Mouse (Mus musculus): ENCODE data around the gene Acap1. TPM values are rescaled to one million over a fixed set of nuclear protein-coding genes. Genes with fewer than 3 reads are reported as not detected.

Acap1 gene
- polyA plus RNA-seq, 1 experiment from 2014 or later = 1.4 TPM

DNA sequence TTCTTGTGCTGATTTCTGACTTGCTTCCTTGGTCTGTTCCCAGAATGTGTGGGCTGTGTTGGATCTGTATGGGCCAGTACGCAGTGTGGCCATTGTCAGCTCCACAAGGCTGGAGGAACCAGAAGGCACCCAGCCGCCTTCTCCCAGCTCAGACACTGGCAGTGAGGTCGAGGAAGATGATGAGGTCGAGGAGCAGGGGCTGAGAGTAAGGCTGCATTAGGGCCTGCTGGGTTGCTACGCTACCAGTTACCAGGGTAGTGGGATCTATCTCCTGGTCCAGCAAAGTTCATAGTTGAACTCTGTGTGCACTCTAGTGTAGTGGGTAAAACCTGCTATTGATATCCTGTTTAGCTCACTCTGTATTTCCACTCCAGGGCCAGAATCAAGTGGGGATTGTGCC, 13.8 kb upstream of the Acap1 start:
- Histone ChIP-seq H3K4me3 (no peak overlapping the region), H3K4me1 (replicated peaks) (peaks cover 13% of the 10 kb centered on the region), H3K27me3 (ENCODE audit: insufficient read depth, poor library complexity, severe bottlenecking) (no peaks in the 10 kb centered on the region), H3K36me3 (peaks cover 95% of the 10 kb centered on the region), H3K27ac (no peak overlapping the region), H3K9me3 (no peaks in the 10 kb centered on the region)
- 91% methylated on average over 5 of the region's 5 CpGs for WGBS
- no peak for DNase-seq (ENCODE audit: low spot score)

DNA sequence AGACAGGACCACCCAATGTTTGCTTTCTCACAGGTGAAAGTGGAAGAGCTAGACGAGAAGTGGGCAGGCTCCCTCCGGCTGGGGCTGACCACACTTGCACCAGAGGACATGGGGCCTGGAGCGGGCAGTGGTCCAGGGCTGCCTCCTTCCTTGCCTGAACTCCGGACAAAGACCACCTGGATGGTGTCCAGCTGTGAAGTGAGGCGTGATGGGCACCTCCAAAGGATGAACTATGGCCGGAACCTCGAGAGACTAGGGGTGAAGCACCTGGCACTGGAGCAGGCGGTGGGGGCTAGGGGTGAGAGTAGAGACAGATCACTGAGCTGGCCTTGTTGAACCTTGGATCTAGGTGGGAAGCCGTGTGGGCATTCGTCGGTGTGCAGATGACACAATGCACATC, 13.3 kb upstream of the Acap1 start:
- Histone ChIP-seq H3K4me3 (no peak overlapping the region), H3K27ac (no peak overlapping the region), H3K36me3 (peaks cover 100% of the 10 kb centered on the region), H3K27me3 (ENCODE audit: insufficient read depth, poor library complexity, severe bottlenecking) (no peaks in the 10 kb centered on the region), H3K9me3 (no peaks in the 10 kb centered on the region), H3K4me1 (replicated peaks) (peaks cover 11% of the 10 kb centered on the region)
- no peak for DNase-seq (ENCODE audit: low spot score)
- WGBS = 94% methylated on average over 11 of the region's 11 CpGs

DNA sequence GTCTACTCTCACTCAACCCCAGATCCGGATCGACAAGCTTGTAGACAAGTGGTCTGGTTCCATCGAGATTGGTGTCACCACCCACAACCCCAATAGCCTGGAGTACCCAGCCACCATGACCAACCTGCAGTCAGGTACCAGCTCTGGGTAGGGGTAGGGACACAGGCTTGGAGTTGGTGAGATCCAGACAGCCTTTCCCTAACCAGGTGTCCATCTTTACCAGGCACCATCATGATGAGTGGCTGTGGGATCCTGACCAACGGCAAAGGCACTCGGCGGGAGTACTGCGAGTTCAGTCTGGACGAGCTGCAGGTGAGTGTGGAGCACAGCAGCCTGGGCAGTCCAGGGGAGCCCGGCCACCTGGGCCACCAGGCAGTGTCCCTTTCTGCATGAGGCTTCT, 9.0 kb upstream of the Acap1 start:
- Histone ChIP-seq H3K9me3 (no peaks in the 10 kb centered on the region), H3K4me3 (peak overlapping the region; percentile 18; the same call in 1 of the 2 replicates), H3K4me1 (replicated peaks) (peaks cover 35% of the 10 kb centered on the region), H3K36me3 (peaks cover 65% of the 10 kb centered on the region), H3K27ac (no peak overlapping the region), H3K27me3 (ENCODE audit: insufficient read depth, poor library complexity, severe bottlenecking) (no peaks in the 10 kb centered on the region)
- 95% methylated on average over 9 of the region's 9 CpGs for WGBS
- no peak for DNase-seq (ENCODE audit: low spot score)

DNA sequence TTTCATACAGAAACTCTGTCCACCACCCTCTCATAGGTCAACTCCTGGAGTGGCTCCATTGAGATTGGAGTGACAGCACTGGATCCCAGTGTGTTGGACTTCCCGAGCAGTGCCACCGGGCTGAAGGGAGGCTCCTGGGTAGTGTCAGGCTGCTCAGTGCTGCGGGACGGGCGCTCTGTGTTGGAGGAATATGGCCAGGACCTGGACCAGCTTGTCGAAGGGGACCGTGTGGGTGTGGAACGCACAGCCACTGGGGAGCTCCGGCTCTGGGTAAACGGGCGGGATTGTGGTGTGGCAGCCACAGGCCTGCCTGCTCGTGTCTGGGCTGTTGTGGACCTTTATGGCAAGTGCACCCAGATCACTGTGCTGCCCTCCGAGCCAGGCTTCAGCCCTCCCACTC, 7.6 kb upstream of the Acap1 start:
- Histone ChIP-seq H3K9me3 (no peaks in the 10 kb centered on the region), H3K27ac (peak overlapping the region; percentile 99; the same call in 1 of the 2 replicates), H3K27me3 (ENCODE audit: insufficient read depth, poor library complexity, severe bottlenecking) (no peaks in the 10 kb centered on the region), H3K4me1 (replicated peaks) (peaks cover 49% of the 10 kb centered on the region), H3K36me3 (peaks cover 51% of the 10 kb centered on the region), H3K4me3 (peak overlapping the region; percentile 98)
- 93% methylated on average over 13 of the region's 13 CpGs for WGBS
- DNase-seq (ENCODE audit: low spot score) = no peak

DNA sequence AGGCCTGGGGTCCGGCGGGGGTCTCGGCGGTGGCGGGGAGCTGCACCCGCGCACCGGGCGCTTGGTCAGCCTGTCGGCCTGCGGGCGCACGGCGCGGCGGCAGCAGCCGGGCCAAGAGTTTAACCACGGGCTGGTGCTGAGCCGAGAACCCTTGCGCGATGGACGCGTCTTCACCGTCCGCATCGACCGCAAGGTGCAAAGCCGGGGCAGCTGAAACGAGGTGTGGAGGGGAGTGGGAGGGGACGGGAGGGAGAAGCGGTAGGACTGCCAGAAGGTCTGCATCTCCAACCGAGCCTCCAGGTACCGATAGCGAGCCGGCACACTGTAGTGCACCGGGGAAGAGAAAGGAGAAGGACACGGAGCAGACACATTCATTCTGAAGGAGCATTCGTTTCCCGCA, 6.7 kb upstream of the Acap1 start:
- WGBS = under 1% methylated on average over 39 of the region's 39 CpGs
- H3K36me3 ChIP-seq = peaks cover 41% of the 10 kb centered on the region
- H3K9me3 ChIP-seq = no peaks in the 10 kb centered on the region
- peak overlapping the region; percentile 98 for H3K4me3 ChIP-seq
- H3K4me1 ChIP-seq (replicated peaks) = peaks cover 50% of the 10 kb centered on the region
- DNase-seq (ENCODE audit: low spot score) = peak; percentile 30
- no peaks in the 10 kb centered on the region for H3K27me3 ChIP-seq (ENCODE audit: insufficient read depth, poor library complexity, severe bottlenecking)
- H3K27ac ChIP-seq = peak overlapping the region; percentile 99

DNA sequence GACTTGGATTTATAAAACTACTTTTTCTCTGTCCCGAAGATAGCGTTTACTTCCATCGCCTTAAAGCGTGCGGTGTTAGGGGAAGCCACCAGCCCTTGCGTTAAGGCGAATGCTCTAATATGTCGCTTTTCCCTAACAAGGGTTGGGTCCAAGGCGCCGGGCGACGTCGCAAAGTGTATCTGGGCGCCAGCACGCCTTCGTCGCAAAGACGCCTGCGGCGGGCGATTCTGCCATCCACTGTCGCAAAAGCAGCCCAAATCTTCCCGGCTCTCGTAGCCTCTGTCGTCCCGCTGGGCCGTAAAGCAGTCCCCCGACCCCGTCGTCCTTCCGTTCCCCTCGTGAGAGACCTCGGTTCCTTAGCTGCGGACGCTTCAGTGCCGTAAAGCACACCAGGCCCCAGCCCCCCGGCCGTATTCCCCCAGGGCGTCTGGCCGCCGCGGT, 6.1 kb upstream of the Acap1 start:
- Histone ChIP-seq H3K27ac (peak overlapping the region; percentile 99), H3K9me3 (no peaks in the 10 kb centered on the region), H3K36me3 (peaks cover 36% of the 10 kb centered on the region), H3K4me1 (replicated peaks) (peaks cover 50% of the 10 kb centered on the region), H3K27me3 (ENCODE audit: insufficient read depth, poor library complexity, severe bottlenecking) (no peaks in the 10 kb centered on the region), H3K4me3 (peak overlapping the region; percentile 98)
- WGBS = under 1% methylated on average over 42 of the region's 42 CpGs
- peak; percentile 97 for DNase-seq (ENCODE audit: low spot score)

DNA sequence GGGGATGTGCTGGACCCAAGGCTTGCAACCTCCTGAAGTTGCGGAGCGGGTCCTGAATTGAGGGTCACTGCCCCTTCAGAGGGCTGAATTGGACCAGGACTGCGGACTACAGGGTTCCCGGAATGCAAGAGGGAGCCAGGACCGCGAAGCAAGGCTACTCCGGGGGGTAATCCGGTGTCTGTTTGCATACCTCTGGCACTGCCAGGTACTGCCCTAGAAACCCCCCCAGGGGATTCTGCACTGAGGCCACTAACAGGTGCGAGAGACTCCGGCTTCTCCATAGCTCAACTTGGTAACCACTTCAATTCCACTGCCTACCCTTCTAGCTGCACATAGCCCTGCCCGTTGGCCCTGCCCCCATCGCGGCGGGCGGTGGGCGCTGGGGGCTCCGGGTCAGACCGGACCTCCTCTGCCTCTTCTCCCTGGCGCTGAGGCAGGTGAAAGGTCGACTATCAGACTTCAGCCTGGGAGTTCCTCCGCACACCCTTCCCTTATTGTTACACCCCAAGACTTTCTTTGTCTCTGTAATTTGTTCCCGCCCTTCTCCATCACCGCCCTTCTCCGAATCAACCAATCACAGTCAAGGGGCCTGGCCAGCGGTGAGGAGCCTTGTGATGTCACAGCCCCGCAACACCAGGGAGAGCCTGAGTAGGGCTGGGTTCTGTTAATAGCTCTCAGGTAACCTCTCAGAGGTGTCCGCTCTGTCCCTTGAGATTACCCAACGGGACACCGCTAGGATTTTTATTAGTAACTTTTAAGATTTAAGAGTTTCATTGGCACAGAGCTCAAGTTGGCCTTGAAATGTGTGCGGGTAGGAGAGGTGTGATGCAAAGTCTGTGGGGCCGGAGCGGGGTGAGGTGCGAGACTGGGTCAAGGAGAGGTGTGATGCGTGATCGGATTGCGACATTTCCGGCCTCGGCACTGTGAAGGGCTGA, 5.4 kb upstream of the Acap1 start, which contains the start of the genes 2810408A11Rik and Neurl4:
TSS of gene 2810408A11Rik (minus strand) at position 517 of the 935 bp plus-strand sequence.
TSS of gene Neurl4 (plus strand) at position 602 of the 935 bp plus-strand sequence.
- Histone ChIP-seq H3K36me3 (peaks cover 29% of the 10 kb centered on the region), H3K27ac (peak within 1 kb of the TSS; percentile 99), H3K4me3 (peak within 1 kb of the TSS; percentile 98), H3K4me1 (replicated peaks) (peaks cover 50% of the 10 kb centered on the region), H3K9me3 (no peaks in the 10 kb centered on the region), H3K27me3 (ENCODE audit: insufficient read depth, poor library complexity, severe bottlenecking) (no peaks in the 10 kb centered on the region)
- DNase-seq (ENCODE audit: low spot score) = peak; percentile 92
- WGBS = under 1% methylated on average over 38 of the region's 38 CpGs

DNA sequence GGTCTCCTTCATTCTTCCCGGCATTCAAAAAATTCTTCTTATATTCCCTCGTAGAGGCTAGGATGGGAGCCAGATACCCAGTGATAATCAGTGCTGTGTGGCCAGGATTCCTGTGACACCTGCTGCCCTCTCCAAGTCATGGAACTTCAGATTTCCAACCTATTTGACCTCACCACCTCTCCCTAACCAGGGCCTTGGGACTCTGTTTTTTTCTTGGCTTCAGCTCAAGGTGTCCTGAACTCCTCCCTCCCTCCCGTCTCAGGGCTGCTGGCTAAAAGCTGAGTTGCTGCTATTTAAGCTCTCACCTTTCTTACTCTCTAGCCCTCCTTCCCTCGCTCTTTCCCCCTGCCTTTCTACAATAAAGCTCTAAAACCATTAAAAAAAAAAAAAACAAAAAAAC, 4.5 kb upstream of the Acap1 start:
- H3K27me3 ChIP-seq (ENCODE audit: insufficient read depth, poor library complexity, severe bottlenecking) = no peaks in the 10 kb centered on the region
- DNase-seq (ENCODE audit: low spot score) = no peak
- WGBS = 31% methylated on average over 4 of the region's 4 CpGs
- no peaks in the 10 kb centered on the region for H3K9me3 ChIP-seq
- peaks cover 20% of the 10 kb centered on the region for H3K36me3 ChIP-seq
- peak overlapping the region; percentile 98 for H3K4me3 ChIP-seq
- peaks cover 53% of the 10 kb centered on the region for H3K4me1 ChIP-seq (replicated peaks)
- peak overlapping the region; percentile 99 for H3K27ac ChIP-seq

DNA sequence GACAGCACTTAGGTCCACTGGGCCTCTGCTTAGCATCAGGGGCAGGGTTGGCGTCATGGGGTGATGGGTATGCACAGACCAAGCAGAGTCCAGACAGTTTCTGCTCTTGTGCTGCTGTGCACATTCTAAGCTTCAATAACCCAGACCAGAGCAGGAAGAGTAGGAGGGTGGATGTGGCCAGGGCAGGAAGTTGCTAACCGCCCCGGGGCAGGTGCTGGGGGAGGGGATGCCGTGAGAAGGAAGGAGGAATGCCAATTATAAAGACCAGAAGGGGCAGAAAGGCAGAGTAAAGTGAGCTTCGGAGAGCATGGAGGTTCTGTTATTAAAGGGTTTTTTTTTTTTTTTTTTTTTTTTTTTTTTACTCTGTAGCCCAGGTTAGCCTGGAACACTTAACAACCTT, 668 bp downstream of the Acap1 start:
- 85% methylated on average over 5 of the region's 5 CpGs for WGBS
- Histone ChIP-seq H3K27me3 (ENCODE audit: insufficient read depth, poor library complexity, severe bottlenecking) (no peaks in the 10 kb centered on the region), H3K27ac (no peak overlapping the region), H3K4me1 (replicated peaks) (peaks cover 26% of the 10 kb centered on the region), H3K9me3 (no peaks in the 10 kb centered on the region), H3K4me3 (no peak overlapping the region), H3K36me3 (no peaks in the 10 kb centered on the region)
- no peak for DNase-seq (ENCODE audit: low spot score)

DNA sequence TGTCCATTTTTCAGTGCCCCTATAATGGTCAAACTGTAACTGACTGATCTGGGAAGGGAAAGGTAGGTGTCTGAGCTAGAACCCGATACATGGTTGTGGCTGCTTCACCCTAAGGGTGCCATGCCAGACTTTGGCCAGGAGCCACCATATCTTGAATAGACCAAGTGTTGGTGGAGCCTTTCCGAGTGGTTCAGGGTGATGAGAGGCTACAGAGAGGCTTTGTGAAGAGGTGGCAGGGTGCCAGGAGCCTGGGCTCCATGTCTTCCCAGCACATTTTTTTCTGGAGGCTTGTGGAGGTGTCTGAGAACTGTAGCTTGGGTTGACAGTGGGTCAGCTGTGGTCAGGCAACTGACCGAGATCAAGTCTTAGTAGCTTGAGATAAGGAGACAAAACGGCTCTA, 3.9 kb downstream of the Acap1 start:
- WGBS = 85% methylated on average over 4 of the region's 4 CpGs
- Histone ChIP-seq H3K27me3 (ENCODE audit: insufficient read depth, poor library complexity, severe bottlenecking) (no peaks in the 10 kb centered on the region), H3K36me3 (no peaks in the 10 kb centered on the region), H3K4me3 (no peak overlapping the region), H3K9me3 (no peaks in the 10 kb centered on the region), H3K27ac (no peak overlapping the region), H3K4me1 (replicated peaks) (0 out of 2 replicates have a peak, but pooled peaks cover 8% of the 10 kb centered on the region)
- no peak for DNase-seq (ENCODE audit: low spot score)

DNA sequence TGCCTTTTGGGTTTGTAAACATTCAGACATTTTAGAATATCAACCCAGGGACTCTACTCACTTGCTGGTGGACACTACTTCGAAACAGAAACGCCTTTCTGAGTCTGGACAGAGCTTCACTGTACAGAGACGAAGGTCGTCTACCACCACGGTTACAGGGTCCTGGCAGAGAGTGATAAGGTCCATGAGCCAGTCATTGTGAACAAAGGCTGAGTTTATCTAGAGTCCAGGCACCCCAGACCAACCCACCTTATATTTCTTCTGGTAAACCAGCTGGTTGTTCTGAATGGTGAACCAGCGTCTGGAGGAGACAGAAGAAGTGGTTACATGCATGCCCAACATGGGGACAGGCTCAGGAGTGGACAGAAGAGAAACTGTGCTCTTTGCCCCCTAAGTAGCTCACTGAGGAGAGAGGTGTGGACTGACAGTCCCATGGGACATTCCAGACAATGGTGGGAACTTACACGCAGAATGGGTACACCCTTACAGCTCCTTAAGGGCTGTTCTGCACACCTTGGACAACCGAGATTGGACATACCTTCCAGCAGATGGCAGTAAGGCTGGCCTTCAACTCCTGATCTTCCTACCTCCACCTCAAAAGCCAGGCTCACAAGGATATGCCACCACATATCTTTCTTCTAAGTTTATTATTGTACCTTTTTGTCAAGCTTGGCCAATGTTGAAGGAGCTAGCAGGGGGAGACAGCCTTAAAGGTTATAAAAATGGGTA, 8.3 kb downstream of the Acap1 start:
- Histone ChIP-seq H3K9me3 (no peaks in the 10 kb centered on the region), H3K36me3 (no peaks in the 10 kb centered on the region), H3K4me3 (no peak overlapping the region), H3K27me3 (ENCODE audit: insufficient read depth, poor library complexity, severe bottlenecking) (peaks cover 5% of the 10 kb centered on the region), H3K4me1 (replicated peaks) (peaks cover 16% of the 10 kb centered on the region; the same call in 1 of the 2 replicates), H3K27ac (0 out of 2 replicates have a peak overlapping the region, but pooled peaks have one; percentile 12)
- no peak for DNase-seq (ENCODE audit: low spot score)
- WGBS = 75% methylated on average over 8 of the region's 8 CpGs

DNA sequence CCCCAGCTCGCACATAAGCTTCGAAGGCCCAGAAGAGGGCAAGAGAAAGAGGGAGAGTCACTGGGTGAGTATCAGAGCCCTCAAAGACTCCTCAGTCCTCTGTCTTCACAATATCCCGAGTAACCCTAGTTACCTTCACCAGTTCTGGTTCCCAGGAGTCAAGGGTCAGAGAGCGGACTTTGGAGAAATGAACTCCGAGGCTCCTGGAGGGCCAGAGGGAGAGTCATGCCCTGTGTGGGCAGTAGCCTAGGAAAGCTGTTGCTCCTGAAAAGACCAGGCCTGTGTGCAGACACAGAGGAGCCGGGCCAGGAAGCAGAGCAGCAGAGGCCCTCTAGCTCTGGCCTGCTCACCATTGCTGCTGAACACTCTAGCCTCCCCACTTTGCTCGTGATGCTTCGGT, 10.7 kb downstream of the Acap1 start:
- DNase-seq (ENCODE audit: low spot score) = no peak
- whole genome bisulfite sequencing = 84% methylated on average over 8 of the region's 8 CpGs
- Histone ChIP-seq H3K36me3 (no peaks in the 10 kb centered on the region), H3K27ac (peak overlapping the region; percentile 40), H3K4me1 (replicated peaks) (peaks cover 34% of the 10 kb centered on the region), H3K27me3 (ENCODE audit: insufficient read depth, poor library complexity, severe bottlenecking) (peaks cover 13% of the 10 kb centered on the region), H3K9me3 (no peaks in the 10 kb centered on the region), H3K4me3 (no peak overlapping the region)

Measured in hindbrain, embryonic 10.5 days (tissue).